Mouse (Mus musculus): ENCODE measurements around the gene Isg15. TPM values are rescaled to one million over a fixed set of nuclear protein-coding genes. Genes with fewer than 3 reads are reported as not detected.

Gene Isg15
- polyA plus RNA-seq (2012; rRNA removed) = 10.5 and 11.0 TPM in 2 replicates

- DNase-seq (ENCODE audit: low read depth) = no peak
Measured at GRCm38 (mm10) chr4:156200623-156201475, at the start of gene Isg15. Gene Isg15 (minus strand): TSS chr4:156200818.

DNA sequence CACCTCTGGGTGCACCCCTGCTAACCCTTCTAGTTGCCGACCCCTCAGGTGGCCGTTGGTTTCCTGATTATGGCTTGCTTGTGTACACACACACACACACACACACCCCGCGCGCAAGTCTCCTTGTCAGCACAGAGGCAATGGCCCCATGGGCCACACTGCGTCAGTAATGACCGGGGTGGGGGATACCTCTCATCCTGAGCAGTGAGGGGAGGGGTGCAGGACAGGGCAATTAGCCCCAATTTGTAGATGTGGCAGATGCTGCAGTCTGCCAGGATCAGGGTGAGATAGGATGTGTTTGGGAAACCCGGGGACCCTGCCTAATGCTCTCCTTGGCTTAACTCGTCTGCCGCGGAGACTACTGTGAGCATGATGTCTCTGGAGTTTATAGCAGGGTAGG, 48.9 kb upstream of the Isg15 start:
- no peak for DNase-seq (ENCODE audit: low read depth)

DNA sequence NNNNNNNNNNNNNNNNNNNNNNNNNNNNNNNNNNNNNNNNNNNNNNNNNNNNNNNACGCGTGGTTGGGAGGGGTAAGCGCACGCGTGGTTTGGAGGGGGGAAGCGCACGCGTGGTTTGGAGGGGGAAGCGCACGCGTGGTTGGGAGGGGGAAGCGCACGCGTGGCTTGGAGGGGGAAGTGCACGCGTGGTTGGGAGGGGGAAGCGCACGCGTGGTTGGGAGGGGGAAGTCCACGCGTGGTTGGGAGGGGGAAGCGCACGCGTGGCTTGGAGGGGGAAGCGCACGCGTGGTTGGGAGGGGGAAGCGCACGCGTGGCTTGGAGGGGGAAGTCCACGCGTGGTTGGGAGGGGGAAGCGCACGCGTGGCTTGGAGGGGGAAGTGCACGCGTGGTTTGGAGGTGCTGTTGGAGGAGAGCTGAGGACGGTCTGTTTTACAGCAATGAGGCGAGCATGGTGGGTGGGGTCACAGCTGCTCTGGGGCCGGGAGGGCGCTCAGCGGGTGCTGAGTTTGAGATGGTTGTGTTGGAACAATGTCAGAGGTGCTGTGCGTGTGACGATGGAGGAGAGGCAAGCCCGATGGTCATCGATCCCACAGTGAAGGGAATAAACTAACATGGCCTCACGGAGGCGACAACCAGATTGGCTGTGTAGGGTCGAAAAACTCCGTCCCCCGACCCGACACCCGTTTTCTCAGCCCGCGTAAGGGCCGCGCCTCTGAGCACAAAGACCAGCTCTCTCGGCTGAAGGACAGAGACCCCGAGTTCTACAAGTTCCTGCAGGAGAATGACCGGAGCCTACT, 36.2 kb upstream of the Isg15 start:
- DNase-seq (ENCODE audit: low read depth) = no peak

GRCm38 (mm10) chr4:156235808-156236533, 35.4 kb upstream of the Isg15 start, which contains the start of gene Noc2l:
Gene Noc2l (plus strand): TSS chr4:156236010.
- DNase-seq (ENCODE audit: low read depth) = no peak

- DNase-seq (ENCODE audit: low read depth) = no peak
Measured at GRCm38 (mm10) chr4:156235360-156235770, 34.7 kb upstream of the Isg15 start.

DNA sequence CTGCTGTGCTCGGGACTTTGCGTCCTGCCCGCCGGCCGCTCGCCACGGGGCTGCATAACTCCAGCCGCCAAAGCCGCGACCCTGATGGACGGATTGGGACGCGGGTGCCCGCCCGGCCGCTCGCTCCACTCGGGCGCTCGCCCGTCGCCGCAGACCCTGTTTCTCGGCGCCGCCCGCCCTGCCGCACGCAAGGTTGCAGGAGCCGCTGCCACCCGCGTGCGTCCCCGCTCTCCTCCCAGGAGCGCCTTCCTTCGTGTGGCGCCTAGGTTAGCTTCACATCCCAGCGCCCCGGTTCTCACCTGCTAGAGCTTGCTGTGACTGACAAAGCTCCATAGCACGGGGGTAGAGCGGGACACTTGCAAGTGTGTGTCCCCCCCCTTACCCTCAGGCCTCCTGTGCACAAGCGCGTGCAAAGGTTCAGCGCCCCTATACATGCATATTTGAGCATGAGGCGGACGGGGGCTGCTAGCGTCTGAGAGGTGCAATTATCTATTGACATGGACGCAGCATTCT, 34.1 kb upstream of the Isg15 start, which contains the start of gene Plekhn1:
Gene Plekhn1 (minus strand): TSS at position 157 of the 513 bp plus-strand sequence.
- no peak for DNase-seq (ENCODE audit: low read depth)

DNA sequence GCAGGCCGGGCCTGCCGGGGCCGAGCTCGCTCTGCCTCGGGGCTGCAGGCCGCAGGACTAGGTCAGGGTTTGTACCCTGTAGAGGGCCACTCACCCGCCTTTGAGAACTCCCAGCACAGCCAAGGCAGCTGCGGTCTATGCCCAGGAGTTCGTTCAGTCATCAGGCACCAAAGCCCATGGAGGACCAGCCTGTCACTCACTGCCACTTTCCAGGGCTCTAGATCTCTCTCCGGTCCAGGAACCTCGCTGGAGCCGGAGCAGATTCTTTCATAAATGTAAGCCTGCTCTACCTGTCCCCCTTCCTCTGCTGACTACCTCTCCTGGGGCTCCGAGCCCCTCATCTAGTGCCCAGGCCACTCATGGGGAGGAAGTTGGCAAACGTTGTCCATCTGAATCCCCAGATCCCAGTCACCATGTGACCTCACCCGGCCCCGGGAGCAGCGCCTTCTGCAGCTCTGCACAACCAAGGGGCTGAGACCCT, 33.4 kb upstream of the Isg15 start:
- no peak for DNase-seq (ENCODE audit: low read depth)

GRCm38 (mm10) chr4:156228393-156229024, 27.9 kb upstream of the Isg15 start:
- DNase-seq (ENCODE audit: low read depth) = no peak

GRCm38 (mm10) chr4:156227752-156228392, 27.3 kb upstream of the Isg15 start:
- no peak for DNase-seq (ENCODE audit: low read depth)

DNA sequence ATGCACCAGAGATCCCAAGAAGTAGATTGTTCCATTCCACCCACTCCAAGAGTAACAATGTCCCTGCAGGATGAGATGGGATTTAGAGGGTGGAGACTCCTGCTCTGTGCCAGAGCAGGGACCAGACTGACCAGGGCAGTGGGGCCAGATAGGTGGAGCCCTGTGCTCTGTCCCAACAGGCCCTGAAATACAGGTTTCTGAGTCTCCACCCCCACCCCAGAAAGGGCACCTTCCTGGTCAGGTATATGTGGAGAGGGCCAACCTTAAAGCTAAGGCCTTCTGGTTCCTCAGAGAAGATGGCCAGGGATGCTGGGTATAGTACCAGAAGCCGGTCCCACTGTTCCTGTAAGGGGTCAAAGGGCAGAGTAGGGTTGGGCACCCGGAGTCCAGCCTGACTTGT, 23.7 kb upstream of the Isg15 start:
- DNase-seq (ENCODE audit: low read depth) = no peak

DNA sequence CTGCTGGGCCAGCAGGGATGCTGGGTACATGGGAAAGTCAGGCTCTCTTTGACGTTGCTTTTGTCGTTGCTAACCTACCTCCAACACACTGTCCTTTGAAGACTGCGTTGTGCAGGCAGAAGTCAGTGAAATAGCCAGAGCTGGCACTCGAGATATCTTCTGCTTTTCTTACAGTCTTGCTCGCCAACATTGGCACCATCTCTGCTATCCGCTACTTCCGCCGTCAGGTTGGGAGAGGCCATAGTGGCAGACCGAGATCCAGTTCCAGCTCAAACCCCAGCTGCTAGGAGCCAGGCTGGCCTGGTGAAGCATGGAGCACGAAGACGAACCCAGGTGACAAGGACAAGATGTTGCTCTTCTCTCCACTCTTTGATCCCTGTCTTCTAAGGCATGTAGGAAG, 19.3 kb upstream of the Isg15 start:
- DNase-seq (ENCODE audit: low read depth) = no peak

- DNase-seq (ENCODE audit: low read depth) = no peak
Measured at GRCm38 (mm10) chr4:156217838-156218237, 17.2 kb upstream of the Isg15 start.

DNA sequence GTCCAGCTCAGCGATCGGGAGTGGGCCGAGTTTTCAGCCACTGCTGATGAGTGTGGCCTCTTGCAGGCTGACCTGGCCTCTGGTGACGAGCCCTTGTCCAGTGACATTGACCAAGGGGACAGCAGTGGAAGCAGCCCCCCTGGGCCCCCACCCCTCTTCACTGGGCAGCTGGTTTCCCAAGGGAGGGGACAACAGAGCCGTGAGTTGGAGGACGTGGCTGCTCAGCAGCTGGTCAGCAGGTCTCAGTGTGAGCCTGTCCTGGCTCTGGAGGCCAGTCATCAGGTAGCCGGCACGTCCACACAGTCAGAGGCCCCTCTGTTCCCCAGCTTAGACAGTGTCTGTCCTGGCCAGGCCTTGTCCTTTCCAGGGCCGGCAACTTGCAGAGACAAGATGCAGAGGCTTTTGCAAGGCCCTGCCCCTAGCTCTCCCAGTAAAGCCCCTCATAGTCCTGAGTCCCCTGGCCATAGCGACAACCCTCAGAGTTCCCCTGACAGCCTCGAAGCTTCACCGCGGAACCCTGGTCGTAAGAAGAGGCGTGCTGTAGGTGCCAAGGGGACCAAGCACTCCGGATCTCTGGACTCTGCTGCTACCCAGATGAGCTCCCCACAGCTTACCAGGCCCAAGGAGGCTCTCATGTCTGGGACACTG, 16.5 kb upstream of the Isg15 start:
- no peak for DNase-seq (ENCODE audit: low read depth)

DNA sequence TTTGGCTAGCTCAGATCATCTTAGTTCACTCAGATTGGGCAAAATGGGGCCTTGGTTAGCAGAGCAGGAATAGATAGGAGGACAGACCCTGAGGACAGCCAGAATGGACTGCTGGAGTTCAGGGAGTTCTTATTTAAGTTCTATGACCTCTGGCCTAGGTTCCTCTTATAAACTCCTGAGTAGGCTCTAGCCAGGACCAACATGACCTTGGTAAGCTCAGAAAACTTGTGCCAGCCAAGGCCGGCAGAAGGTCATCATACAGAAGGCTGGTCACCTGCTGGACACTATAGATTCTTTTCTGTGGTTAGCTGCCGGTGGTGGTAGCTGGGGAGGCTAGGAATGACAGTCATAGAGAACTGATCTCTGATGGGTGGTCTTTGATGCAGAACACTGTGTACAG, 15.6 kb upstream of the Isg15 start:
- no peak for DNase-seq (ENCODE audit: low read depth)

- DNase-seq (ENCODE audit: low read depth) = no peak
Measured at GRCm38 (mm10) chr4:156215649-156216048, 15.0 kb upstream of the Isg15 start, which contains the start of gene Perm1. Gene Perm1 (plus strand): TSS chr4:156215868.

GRCm38 (mm10) chr4:156213134-156213533, 12.5 kb upstream of the Isg15 start:
- DNase-seq (ENCODE audit: low read depth) = no peak

DNA sequence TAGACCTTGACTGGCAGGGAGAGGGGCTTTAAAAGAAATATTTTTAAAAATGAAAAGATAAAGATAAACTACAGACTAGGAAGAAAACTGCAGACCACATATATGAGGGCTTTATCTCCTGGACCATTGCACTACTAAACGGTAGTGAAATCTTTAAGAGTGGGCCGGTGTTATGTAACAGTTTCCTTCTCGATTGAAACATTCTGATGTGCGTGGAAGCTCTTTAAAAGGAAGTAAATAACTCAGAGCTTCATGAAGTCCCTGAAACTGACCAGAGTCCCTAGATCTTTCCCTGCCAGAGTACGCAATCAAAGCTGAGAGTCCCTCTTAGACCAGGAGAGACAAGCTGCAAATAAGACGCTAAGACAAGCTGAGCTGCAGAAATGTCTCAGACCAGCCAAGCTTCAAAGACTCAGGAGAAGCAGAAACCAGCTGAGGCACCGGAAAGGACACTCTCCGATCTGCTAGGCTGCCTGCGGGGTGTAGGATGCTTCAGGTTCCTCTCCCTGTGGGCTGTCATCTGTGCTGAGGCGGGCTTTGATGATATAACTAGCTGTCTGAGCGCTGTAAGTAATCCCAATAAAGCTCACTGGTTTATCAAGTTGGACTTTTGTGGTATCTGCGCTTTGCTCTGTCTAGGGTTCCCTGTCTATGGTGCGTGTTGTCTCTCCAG, 9.5 kb upstream of the Isg15 start:
- DNase-seq (ENCODE audit: low read depth) = no peak

- no peak for DNase-seq (ENCODE audit: low read depth)
Measured at GRCm38 (mm10) chr4:156208872-156209271, 8.3 kb upstream of the Isg15 start.

GRCm38 (mm10) chr4:156203413-156204131, 3.0 kb upstream of the Isg15 start:
- no peak for DNase-seq (ENCODE audit: low read depth)
